Mouse (Mus musculus) kidney, postnatal 4 days (tissue): ENCODE data around the gene Dot1l.

Experiments used
- DNase-seq, 2 experiments: peaks; one replicate each; pipeline ENCODE4 v3.0.0; 2021; ENCODE audit warnings: mixed read lengths in 2 of 2

The Dot1l gene

DNA sequence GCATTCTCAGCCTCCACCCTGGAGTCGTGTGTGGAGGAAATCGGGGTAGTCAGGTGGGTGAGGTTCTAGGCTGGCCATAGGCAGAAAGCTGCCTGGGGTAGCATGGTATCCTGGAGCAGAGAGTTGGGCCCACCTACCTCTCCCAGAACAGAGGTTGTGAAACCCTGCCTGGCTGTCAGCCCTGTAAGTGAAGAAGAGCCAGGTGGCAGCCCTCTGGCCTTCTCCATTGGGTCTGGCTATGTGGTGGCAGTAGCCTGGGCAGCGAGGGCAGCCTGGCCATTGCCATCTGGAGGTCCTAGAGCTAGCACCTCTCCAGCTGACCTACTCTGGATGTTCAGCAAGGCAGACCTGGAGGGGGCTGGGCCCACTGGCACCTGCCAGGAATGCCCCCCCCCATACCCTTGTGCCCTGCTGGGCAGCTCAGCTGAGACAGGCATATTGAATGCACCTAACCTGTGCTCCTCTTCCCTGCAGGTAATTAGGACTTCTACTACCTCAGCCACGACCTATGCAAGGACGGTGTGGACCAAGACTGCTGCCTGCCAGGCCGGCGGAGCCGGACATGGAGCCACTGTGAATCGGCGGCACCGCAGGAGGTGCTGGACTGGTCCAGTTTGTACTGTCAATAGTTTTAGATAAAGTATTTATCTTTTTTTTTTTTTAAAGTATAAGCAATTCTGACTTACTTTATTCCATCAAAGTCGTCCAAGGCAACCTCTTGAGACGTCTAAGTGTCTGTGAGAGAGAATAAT, 38.2 kb downstream of the Dot1l start:
- DNase-seq, result no peak

DNA sequence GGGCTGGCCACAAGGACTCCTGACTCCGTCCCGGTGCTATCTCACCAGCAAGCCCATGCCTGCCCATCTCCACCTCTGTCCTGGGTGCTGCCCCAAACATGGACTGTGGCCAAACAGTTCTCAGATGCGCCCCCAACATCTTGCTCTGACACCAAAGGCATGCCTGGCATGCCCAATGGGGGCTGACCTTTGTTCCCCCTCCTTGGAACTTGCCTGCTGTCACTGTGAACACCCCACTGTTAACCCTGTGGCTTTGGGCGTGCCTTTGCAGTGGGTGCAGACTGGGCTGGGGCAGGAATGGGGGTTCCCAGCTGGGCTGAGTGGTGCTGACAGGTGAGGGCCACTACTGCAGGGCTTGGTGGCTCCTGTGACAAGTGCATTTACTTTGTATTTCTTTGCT, 38.8 kb downstream of the Dot1l start:
- DNase-seq, result no peak

DNA sequence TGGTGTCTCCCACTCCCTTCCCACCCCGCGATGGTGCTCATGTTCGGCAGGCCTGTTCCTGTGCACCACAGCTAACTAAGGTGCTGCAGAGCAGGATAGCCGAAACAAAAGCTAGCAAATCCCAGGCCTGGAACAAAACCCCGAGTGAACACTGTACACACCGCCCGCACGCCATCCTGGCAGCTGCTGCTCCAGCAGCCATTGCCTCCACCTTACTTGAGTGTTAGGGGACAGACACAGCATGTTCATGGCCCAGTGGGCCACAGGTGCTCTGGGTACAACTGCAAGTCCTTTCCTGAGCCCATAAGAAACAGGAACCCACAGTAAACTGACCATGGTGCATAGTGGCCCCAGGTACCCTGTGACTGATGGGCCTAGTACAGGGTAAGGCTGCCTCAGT, 39.7 kb downstream of the Dot1l start:
- no peak for DNase-seq

DNA sequence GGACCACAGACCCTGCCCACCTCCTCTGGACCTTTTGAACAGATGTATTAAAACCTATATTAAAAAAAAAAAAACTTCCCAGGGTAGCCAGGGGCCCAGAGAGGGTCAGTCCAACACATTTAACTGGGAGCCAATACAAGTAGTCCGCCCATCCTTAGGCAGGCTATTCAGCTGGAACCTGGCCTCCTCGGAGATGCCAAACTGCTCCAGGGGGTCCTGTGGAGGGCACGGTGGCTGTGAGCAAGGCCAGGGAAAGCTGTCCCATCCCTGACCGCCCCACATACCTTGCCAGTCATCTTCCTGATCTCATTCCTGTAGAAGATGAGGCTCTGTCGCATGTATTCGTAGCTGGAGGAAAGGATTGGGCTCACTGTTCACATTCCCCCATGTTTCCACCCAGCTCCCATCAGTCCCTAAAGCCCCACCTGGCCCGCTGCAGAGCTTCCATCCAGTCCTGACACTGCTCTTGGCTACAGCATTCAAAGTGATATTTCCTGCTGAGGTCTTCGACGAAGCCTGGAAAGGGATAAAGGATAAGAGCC, 41.4 kb downstream of the Dot1l start:
- no peak for DNase-seq

DNA sequence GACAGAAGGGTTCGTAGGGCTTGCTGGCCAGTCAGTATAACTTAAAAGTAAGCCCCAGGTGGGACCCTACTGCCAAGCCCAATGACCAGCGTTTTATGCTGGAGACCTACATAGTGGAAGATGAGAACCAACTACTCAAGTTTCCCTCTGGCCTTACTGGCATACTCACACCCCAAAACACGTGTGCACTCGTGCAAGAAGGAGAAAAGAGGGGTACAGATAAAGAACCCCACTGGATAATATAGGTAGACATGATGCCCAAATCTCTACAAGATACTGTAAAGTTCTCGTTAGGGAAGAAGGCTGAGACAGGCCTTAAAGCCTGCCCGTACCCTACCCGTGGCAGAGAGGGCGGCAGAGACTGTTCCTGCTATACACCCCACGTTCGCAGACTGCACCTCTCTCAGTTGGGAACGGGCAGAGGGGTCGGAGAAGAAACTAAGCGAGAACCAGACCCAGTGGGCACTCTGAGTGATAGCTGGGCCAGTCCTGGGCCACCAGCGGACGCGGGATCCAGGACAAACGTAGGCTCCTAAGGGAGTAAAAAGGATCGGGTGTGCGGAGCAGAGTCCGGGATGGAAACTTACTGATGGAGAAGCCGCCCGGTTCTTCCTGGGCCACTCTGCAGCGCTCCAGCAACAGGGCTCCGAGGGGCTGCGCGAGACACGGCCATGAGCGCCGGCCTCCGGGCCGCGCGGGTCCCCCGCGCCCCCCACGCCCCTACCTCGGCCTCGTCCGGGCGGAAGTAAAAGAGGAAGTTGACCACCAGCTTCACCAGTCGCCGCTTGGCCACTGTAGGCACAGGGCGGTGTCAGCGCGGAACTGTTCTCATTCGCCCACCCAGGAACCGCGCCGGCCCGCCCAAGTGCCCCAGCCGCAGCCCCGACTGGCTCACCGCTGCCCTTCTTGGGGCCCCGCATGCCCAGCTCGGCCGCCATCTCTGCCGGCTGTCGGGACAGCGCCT, 42.5 kb downstream of the Dot1l start:
- peak in 1 of 2 experiments; percentile 91 for DNase-seq

DNA sequence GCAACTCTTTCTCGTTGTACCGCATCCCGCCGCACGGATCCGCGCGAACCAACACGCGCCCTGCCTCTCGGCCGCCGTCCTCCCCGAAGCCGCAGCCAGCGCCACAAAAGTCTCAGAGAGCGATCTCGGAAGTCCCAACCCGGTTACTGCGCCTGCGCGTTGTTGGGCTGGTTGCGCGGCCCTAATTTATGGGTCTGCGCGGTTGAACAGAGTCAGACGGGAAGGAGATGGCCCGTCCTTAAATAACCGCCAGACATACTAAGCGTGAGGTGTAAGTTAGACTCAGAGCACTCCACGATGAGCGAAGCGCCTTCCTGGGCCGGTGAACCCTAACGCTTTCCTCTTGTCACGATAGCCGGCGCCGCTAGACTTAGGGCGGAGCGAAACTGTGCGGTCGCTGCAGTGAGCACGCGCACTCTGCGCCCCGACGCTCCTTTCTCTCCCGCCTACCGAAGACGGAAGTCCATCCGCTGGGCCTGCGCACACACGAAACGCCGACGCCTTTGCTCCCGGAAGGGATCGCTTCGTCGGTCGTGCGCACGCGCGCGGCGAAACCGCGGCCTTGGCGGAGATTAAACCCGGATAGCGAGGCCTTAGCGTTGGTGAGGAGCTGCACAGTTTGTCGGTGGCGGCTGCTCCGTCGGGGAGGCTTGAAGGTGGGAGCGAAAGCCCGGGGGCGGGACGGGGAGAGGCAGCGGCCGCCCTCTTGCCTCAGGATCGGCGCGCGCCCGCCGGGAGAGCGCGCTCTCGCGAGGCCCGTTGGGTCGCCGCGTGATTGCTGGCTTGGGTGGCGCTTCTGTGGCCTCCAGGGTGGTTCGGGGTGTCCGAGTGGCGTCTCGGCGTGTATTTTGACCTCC, 43.4 kb downstream of the Dot1l start, which contains the start of the genes Sf3a2 and Plekhj1:
Gene Sf3a2, plus strand, starts transcription at position 49 of the 857 bp plus-strand sequence.
Gene Plekhj1, minus strand, starts transcription at position 477 of the 857 bp plus-strand sequence.
- DNase-seq, result peak; percentile 96 to 97

DNA sequence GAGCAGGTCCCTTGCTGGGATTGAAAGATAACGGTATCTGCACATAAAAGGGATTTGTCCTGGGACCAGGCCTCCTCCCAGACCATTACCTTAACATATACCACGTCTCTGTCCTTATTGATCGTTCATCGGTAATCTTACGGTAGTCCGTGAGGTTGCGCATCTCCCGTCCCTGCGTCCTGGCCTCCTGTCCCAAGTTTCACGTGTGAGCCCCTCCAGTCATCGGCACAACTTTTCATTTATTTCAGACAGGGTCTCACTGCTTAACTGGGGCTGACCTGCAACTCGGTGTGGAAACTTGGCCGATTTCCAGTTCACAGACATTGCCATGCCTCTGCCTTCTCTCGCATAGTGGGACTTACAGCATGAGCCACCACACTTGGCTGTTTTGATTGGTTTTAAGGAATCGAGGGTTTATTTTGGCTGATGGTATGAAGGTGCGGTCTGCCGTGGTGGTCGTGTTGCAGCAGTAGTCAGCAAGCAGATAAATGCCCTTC, 44.1 kb downstream of the Dot1l start:
- DNase-seq, result no peak

DNA sequence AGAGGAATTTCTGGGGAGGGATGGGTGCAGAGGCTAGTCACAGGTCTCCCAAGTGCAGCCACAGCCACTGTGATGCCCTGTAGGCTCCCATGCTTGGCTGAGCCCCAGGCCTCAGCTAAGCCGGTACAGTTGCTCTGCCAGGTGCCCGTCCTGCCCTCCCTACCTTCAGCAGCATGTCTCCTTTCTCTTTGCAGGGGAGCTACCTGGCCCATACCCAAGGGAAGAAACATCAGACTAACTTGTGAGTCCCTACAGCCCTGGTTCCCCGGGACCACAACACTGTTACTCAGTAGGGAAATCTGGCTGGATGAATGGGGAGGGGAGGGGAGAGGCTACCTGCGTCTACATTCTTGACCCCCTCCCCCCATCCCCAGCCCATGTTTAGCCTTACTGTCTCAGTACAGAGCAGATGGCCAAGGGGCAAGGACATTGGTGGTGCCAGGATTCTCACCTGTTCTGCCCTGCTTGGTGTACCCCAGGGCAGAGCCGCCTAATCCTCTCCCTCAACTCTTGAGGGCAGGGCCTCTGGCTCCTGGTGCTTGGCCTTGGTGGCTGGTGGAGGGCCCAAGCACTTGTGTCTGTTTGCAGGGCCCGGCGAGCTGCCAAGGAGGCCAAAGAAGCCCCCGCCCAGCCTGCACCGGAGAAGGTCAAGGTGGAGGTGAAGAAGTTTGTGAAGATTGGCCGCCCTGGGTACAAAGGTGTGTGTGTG, 47.4 kb downstream of the Dot1l start:
- DNase-seq, result no peak

DNA sequence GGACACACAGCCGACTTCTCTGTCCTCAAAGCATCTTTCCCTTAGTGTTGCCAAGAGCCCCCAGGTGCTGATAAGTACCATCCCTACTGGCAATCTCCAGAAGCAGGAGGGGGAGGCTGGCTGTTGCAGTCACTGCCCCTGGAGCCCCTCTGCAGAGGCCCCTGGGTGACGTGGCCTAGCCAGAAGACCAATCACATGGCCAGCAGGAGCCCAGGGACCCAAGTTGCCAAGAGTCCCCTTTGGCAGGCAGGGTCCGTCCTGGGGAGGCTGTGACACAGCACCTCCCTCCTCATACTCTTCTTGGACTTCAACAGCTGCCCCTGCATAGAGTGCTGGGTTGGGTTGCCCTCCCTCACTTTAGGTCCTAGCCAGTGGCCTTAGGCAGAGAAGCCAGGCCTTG, 48.0 kb downstream of the Dot1l start:
- no peak for DNase-seq

DNA sequence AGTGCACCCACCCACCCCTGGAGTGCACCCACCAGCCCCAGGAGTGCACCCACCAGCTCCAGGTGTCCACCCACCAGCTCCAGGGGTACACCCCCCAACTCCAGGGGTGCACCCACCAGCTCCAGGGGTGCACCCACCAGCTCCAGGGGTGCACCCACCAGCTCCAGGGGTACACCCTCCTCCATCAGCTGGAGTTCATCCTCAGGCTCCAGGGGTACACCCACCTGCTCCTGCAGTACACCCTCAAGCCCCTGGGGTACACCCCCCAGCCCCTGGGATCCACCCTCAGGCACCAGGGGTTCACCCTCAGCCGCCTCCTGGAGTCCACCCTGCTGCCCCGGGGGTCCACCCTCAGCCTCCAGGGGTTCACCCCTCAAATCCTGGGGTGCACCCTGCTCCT, 49.3 kb downstream of the Dot1l start:
- DNase-seq, result no peak

DNA sequence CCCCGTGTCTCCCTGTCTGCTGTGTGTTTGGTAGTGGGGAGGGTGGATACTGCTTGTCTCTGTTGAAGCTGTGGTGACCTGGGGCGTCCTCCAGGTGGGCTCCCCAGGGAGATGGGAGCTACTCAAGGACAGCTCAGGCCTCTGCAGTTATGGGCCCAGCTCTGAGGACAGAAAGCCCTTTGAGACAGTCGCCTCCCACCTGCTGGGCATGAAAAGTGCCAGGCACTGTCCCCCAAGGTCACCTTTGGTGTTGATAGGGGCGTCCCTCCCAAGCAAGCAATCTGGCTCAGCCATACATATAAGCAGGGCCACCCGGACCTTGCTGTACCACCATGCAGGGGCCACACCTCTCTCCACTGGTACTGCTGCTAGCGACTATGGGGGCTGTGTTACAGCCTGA, 49.9 kb downstream of the Dot1l start, which contains the start of gene Amh:
Gene Amh, plus strand, starts transcription at position 328 of the 400 bp plus-strand sequence.
- DNase-seq, result no peak

DNA sequence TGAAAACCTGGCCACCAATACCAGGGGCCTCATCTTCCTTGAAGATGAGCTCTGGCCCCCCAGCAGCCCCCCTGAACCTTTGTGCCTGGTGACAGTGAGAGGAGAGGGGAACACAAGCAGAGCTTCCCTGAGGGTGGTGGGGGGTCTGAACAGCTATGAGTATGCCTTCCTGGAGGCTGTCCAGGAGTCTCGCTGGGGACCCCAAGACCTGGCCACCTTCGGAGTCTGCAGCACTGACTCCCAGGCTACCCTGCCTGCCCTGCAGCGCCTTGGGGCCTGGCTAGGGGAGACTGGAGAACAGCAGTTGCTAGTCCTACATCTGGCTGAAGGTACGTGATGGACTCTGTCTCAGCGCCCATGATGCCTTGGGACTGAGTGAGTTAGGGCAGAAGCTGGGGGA, 50.3 kb downstream of the Dot1l start:
- no peak for DNase-seq

DNA sequence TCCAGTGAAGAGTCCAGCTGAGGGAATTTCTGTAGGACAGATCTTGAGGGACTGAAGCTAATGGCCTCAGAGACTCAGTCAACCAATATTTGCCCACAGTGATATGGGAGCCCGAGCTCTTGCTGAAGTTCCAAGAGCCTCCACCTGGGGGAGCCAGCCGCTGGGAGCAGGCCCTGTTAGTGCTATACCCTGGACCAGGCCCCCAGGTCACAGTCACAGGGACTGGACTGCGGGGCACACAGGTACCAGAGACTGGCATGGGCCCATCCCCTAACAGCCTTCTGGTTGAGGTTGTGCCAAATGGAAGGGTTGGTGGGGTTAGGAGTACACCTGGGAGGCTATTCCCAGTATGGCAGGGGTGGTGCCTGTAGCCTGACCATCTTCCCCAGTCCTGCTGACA, 50.9 kb downstream of the Dot1l start:
- peak; percentile 92 for DNase-seq

DNA sequence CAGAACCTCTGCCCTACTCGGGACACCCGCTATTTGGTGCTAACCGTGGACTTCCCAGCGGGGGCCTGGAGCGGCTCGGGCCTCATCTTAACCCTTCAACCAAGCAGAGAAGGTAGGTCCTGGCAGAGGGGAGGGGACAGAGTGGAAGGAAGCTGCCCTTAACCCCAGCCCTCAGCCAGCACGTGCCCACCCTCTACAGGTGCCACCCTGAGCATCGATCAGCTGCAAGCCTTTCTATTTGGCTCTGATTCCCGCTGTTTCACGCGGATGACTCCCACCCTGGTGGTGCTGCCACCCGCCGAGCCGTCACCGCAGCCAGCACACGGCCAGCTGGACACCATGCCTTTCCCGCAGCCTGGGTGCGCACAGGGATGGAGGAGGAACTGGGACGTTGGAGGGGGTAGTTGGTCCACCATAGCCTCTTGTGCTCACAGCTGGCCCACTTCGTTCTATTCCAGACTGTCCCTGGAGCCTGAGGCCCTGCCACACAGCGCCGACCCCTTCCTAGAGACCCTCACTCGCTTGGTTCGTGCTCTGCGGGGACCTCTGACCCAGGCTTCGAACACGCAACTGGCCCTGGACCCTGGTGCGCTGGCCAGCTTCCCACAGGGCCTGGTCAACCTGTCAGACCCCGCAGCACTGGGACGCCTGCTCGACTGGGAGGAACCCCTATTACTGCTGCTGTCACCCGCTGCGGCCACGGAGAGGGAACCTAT, 51.5 kb downstream of the Dot1l start:
- no peak for DNase-seq

DNA sequence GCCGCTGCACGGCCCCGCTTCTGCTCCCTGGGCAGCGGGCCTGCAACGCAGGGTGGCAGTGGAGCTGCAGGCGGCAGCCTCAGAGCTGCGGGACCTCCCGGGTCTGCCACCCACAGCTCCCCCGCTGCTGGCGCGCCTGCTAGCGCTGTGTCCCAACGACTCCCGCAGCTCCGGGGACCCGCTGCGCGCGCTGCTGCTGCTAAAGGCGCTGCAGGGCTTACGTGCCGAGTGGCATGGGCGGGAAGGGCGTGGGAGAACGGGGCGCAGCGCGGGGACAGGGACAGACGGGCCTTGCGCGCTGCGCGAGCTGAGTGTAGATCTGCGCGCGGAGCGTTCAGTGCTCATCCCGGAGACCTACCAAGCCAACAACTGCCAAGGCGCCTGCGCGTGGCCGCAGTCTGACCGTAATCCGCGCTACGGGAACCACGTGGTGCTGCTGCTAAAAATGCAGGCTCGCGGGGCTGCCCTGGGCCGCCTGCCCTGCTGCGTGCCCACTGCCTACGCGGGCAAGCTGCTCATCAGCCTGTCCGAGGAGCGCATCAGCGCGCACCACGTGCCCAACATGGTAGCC, 52.1 kb downstream of the Dot1l start:
- DNase-seq, result peak; percentile 79 to 86

DNA sequence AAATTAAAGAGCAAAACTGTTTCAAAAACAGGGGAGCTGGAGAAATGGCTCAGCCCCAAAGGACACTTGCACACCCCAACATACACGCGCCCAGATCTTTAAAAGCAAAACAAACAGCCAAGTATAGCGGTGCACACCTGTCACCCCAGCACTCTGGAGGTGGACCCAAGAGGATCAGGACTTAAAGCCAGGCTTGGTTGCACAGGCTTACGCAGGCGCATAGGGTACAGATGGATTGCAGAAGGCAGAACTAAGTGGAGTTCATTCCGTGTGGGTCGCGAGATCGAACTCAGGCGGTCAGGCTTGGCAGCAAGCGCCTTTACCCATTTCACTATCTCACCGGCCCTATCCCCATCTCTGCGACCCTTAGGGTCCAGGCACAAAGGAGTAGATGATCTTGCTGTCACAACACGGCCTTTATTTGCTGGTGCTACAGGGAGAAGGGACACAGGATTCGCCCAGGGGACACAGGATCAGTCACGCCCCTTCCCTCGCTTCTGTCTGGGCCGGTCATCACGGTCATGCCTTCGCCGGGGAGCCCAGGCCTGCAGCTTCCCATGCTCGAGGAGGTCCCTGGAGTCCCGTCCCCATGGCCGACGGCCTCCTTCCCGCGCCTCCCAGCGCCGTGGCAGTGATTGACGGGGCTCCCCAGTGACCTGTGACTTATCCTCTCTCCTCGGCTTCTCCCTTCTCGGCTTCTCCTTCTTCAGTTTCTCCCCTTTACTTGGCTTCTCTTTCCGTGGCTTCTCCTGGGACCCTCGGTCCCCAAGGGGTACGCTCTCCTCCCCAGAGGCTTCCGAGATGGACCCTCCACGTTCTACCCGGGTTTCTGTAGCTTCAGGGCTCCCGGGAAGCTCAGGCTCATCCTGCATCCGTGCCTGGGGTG, 53.3 kb downstream of the Dot1l start:
- DNase-seq, result peak; percentile 49 to 59

DNA sequence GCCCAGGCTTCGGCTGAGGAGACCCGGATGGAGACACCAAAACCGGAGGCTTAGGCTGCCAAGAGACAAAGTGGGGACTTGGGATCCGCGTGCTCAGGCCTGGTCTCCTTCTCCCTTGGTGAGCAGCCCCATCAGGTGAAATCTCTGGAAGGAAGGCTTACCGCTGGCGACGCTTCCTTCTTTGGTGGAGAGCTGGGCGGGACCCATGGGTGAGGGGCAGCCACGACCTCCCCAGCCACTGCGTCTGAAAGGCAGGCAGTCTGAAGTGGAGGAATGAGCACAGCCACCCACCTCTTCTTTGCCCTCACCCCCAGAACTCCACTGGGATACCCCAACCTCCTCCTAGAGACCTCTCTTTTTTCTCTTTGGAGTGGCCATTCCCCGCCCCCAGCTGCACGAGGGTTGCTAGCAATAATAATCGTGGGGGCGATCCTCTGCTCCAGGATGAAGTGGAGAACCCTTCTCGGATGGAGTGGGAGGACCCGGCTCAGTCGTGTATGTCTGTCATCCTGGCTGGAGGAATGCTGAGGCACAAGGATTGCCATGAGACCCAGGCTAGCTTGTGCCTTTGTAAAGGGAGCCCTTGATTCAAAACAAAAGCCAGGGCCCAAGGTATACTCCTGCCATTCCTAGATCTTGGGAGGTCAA, 54.1 kb downstream of the Dot1l start:
- peak; percentile 43 to 62 for DNase-seq

DNA sequence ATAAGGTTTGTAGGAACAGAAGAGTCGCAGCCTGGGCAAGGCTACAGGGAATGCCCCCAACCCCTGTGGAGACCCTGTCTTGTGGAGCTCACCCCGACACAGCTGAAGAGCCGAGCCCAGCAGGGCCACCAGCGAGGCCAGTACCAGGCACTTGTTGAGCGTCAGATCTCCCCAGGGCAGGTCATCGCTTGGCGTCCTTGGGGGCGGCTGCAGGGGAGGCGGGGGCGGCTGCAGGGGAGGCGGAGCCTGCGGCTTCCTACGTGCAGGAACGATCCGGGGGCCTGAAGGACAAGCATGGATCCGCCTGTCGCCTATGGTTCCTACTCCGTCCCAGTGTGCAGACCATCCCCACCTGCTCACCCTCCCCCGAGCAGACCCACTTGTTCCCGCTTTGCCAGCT, 55.1 kb downstream of the Dot1l start:
- DNase-seq, result peak; percentile 40 to 45
